Mouse (Mus musculus): ENCODE data around the gene Dus2. TPM values are rescaled to one million over a fixed set of nuclear protein-coding genes. Genes with fewer than 3 reads are reported as not detected.

Dus2 gene
- 26.7 and 27.9 TPM in 2 replicates for polyA plus RNA-seq (2015; fragmentation: Nextera tagmentation; extraction: Ambion mirVana)

- ATAC-seq (ENCODE audit: insufficient number of reproducible peaks, insufficient read depth, low FRiP score, low TSS enrichment, low read depth) = peak; percentile 62; the same call in 1 of the 2 replicates
- WGBS = 11% methylated on average over 15 of the region's 15 CpGs
- Histone ChIP-seq H3K27ac (no peak within 1 kb of the TSS), H3K4me1 (no peaks in the 10 kb centered on the region), H3K27me3 (no peaks in the 10 kb centered on the region), H3K9ac (peak within 1 kb of the TSS; percentile 40; the same call in 1 of the 2 replicates), H3K9me3 (no peaks in the 10 kb centered on the region), H3K4me2 (peak within 1 kb of the TSS; percentile 39), H3K36me3 (no peaks in the 10 kb centered on the region), H3K4me3 (no peak within 1 kb of the TSS)
Measured at GRCm38 (mm10) chr8:105990856-105991387, at the start of gene Dus2. TSS of gene Dus2 (plus strand) at chr8:105991337.

DNA sequence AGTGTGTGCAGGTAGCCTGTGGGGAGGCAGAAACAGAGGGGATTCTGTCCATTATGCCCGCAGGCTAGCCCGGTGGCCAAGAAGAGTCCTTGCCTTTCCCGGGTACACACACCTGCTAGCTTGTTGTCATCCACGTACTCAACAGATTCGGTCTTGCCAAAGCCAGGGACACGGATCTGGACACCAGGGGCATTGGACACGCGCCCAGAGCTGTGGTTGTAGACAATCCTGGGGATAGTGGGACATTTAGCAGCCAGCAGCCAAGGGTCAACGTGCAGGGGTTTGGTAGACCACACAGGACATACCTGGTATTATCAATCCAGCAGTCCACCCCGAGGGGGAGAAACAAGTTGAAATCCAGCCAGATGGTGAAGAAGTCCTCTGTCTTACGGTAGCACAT, 49.1 kb upstream of the Dus2 start:
- no peak overlapping the region for H3K27ac ChIP-seq
- H3K4me3 ChIP-seq = no peak overlapping the region
- H3K9me3 ChIP-seq = no peaks in the 10 kb centered on the region
- H3K27me3 ChIP-seq = no peaks in the 10 kb centered on the region
- H3K9ac ChIP-seq = no peak overlapping the region
- no peak for ATAC-seq (ENCODE audit: insufficient number of reproducible peaks, insufficient read depth, low FRiP score, low TSS enrichment, low read depth)
- H3K36me3 ChIP-seq = peaks cover 69% of the 10 kb centered on the region
- WGBS = 94% methylated on average over 11 of the region's 11 CpGs
- no peak overlapping the region for H3K4me2 ChIP-seq
- peaks cover 9% of the 10 kb centered on the region for H3K4me1 ChIP-seq

DNA sequence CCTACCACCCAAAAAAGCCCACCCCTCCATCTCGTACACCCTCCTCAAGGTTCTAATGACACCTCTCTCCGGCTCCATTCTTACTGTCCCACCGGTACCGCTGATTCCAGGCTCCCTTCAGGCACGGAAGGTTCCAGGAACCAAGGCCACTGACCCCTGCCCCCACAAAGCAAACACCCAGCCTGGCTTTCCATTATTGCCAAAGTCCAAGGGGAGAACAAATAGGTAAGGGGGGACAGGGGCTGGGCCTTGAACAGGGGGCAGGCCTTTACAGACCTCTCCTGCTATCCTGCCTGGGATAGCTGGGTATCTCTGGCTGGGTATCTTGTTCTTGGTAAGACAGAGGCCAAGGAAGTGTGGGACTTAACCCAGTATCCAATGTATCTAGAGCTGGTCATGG, 48.6 kb upstream of the Dus2 start:
- peaks cover 9% of the 10 kb centered on the region for H3K4me1 ChIP-seq
- ATAC-seq (ENCODE audit: insufficient number of reproducible peaks, insufficient read depth, low FRiP score, low TSS enrichment, low read depth) = no peak
- no peak overlapping the region for H3K9ac ChIP-seq
- no peak overlapping the region for H3K27ac ChIP-seq
- peaks cover 74% of the 10 kb centered on the region for H3K36me3 ChIP-seq
- no peak overlapping the region for H3K4me2 ChIP-seq
- H3K9me3 ChIP-seq = no peaks in the 10 kb centered on the region
- WGBS = 95% methylated on average over 5 of the region's 5 CpGs
- H3K4me3 ChIP-seq = no peak overlapping the region
- no peaks in the 10 kb centered on the region for H3K27me3 ChIP-seq

DNA sequence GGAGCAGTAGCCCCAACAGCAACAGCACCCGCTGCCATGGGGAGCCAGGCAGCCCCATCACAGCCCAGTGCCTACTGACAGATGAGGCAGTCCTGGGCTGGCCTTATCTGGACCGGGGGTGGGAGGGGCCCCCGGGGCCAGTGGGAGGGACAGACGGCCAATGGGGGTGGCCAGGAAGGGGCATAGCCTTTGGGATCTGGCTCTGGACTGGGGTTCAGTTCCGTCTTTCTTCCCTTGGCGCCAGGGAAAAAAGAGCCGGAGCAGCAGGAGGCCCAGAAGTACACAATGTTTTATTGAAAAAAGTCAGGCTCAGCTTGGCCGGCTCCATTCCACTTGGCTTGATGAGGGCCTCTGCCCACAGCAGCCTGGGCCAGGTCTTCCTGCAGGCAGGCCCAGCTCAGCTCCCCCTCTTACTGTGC, 47.8 kb upstream of the Dus2 start, which contains the start of gene Lcat:
Gene Lcat, minus strand, starts transcription at position 62 of the 419 bp plus-strand sequence.
- no peak within 1 kb of the TSS for H3K9ac ChIP-seq
- H3K27ac ChIP-seq = no peak within 1 kb of the TSS
- peaks cover 82% of the 10 kb centered on the region for H3K36me3 ChIP-seq
- no peaks in the 10 kb centered on the region for H3K27me3 ChIP-seq
- WGBS = 82% methylated on average over 8 of the region's 8 CpGs
- no peaks in the 10 kb centered on the region for H3K9me3 ChIP-seq
- no peak within 1 kb of the TSS for H3K4me2 ChIP-seq
- H3K4me3 ChIP-seq = no peak within 1 kb of the TSS
- H3K4me1 ChIP-seq = peaks cover 4% of the 10 kb centered on the region
- ATAC-seq (ENCODE audit: insufficient number of reproducible peaks, insufficient read depth, low FRiP score, low TSS enrichment, low read depth) = no peak

- Histone ChIP-seq H3K4me3 (no peak overlapping the region), H3K4me1 (peaks cover 16% of the 10 kb centered on the region), H3K27me3 (no peaks in the 10 kb centered on the region), H3K4me2 (no peak overlapping the region), H3K9ac (no peak overlapping the region), H3K9me3 (no peaks in the 10 kb centered on the region), H3K36me3 (peaks cover 95% of the 10 kb centered on the region), H3K27ac (peak overlapping the region; percentile 17)
- WGBS = 70% methylated on average over 10 of the region's 10 CpGs
- ATAC-seq (ENCODE audit: insufficient number of reproducible peaks, insufficient read depth, low FRiP score, low TSS enrichment, low read depth) = no peak
Measured at GRCm38 (mm10) chr8:105949350-105949749, 41.8 kb upstream of the Dus2 start.

DNA sequence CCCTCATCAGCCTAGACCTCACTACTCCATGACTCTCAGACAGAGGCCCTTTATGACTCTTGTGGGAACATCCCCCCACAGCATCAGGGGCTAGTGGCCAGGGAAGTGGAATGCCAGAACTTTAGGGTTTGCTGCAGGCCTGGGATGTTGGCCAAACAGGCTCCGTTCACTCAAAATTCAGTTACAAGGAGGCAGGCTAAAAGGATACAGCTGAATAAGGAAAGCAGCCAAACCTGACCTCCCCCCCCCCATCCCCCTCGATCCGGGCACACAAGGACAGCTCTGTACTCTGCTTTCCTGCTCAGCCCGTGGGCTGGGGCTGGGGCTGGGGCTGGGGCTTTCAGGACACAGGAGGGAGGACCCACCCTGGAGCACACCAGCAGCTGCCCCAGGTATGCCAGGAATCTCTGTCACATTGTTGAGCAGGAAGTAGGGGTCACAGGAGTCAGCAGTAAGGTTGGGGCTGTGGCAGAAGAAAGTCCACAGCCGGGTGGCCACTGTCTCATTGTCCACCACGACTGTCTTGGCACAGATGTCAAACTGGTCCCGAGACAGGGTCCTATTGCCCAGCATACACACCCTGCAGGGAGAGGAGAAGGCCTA, 40.0 kb upstream of the Dus2 start:
- Histone ChIP-seq H3K9me3 (no peaks in the 10 kb centered on the region), H3K4me2 (0 out of 2 replicates have a peak overlapping the region, but pooled peaks have one; percentile 11), H3K9ac (no peak overlapping the region), H3K4me1 (peaks cover 16% of the 10 kb centered on the region), H3K27ac (peak overlapping the region; percentile 76), H3K4me3 (no peak overlapping the region), H3K36me3 (peaks cover 94% of the 10 kb centered on the region), H3K27me3 (no peaks in the 10 kb centered on the region)
- WGBS = 10% methylated on average over 7 of the region's 7 CpGs
- peak; percentile 75 for ATAC-seq (ENCODE audit: insufficient number of reproducible peaks, insufficient read depth, low FRiP score, low TSS enrichment, low read depth)

DNA sequence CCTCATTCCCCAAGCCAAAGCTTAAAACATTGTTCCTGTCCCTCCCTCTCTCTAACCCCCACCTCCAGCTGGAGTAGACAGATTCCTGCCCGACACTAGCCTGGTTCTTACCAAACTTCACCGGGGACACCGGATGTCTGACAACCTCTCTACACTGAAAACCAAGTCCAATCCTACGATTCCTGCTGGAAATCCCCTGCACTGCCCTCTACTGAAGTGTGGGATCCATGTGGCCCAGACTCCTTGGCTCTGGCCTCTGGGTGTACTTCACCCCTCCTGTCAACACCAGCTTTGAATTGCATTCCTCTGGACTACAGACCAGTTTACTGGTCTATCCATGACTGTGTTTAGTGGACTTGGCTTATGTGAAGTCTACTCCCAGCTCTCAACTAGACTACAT, 34.6 kb upstream of the Dus2 start:
- Histone ChIP-seq H3K36me3 (peaks cover 84% of the 10 kb centered on the region), H3K4me3 (no peak overlapping the region), H3K4me2 (no peak overlapping the region), H3K9me3 (no peaks in the 10 kb centered on the region), H3K4me1 (peaks cover 19% of the 10 kb centered on the region), H3K27me3 (no peaks in the 10 kb centered on the region), H3K9ac (no peak overlapping the region), H3K27ac (no peak overlapping the region)
- WGBS = 92% methylated on average over 4 of the region's 4 CpGs
- ATAC-seq (ENCODE audit: insufficient number of reproducible peaks, insufficient read depth, low FRiP score, low TSS enrichment, low read depth) = no peak

GRCm38 (mm10) chr8:105957813-105958212, 33.3 kb upstream of the Dus2 start:
- H3K4me1 ChIP-seq = peaks cover 18% of the 10 kb centered on the region
- ATAC-seq (ENCODE audit: insufficient number of reproducible peaks, insufficient read depth, low FRiP score, low TSS enrichment, low read depth) = no peak
- H3K4me2 ChIP-seq = no peak overlapping the region
- no peak overlapping the region for H3K9ac ChIP-seq
- WGBS = 70% methylated on average over 4 of the region's 4 CpGs
- no peak overlapping the region for H3K27ac ChIP-seq
- no peaks in the 10 kb centered on the region for H3K27me3 ChIP-seq
- H3K4me3 ChIP-seq = no peak overlapping the region
- H3K9me3 ChIP-seq = no peaks in the 10 kb centered on the region
- peaks cover 76% of the 10 kb centered on the region for H3K36me3 ChIP-seq

DNA sequence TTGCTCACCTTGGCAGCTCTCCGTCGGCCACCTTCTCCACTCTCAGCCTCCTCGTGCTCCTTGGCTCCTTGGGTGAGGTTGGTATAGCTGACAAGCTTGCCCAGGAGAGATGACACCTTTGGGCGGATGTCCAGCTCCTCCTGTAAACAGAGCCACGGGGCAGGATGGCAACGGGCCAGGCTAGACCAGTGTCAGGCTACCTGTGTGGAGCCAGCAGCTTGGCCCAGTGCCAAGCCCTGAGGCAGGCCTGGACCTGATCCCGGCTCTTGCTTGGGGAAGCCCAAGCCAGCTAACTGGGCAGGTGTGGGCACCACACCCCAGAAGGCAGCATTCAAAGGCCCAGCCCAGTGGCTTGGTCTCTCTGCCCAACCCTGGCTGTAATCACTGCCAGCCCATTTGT, 31.8 kb upstream of the Dus2 start:
- Histone ChIP-seq H3K27me3 (no peaks in the 10 kb centered on the region), H3K9ac (no peak overlapping the region), H3K36me3 (peaks cover 61% of the 10 kb centered on the region), H3K4me1 (peaks cover 30% of the 10 kb centered on the region), H3K9me3 (no peaks in the 10 kb centered on the region), H3K4me2 (no peak overlapping the region), H3K4me3 (no peak overlapping the region), H3K27ac (no peak overlapping the region)
- no peak for ATAC-seq (ENCODE audit: insufficient number of reproducible peaks, insufficient read depth, low FRiP score, low TSS enrichment, low read depth)
- WGBS = 76% methylated on average over 7 of the region's 7 CpGs

GRCm38 (mm10) chr8:105961101-105961500, 30.0 kb upstream of the Dus2 start:
- H3K27me3 ChIP-seq = no peaks in the 10 kb centered on the region
- peaks cover 45% of the 10 kb centered on the region for H3K36me3 ChIP-seq
- peaks cover 40% of the 10 kb centered on the region for H3K4me1 ChIP-seq
- no peak overlapping the region for H3K4me2 ChIP-seq
- H3K9ac ChIP-seq = no peak overlapping the region
- H3K27ac ChIP-seq = no peak overlapping the region
- ATAC-seq (ENCODE audit: insufficient number of reproducible peaks, insufficient read depth, low FRiP score, low TSS enrichment, low read depth) = no peak
- no peaks in the 10 kb centered on the region for H3K9me3 ChIP-seq
- no peak overlapping the region for H3K4me3 ChIP-seq
- WGBS = 75% methylated on average over 14 of the region's 14 CpGs

- no peaks in the 10 kb centered on the region for H3K9me3 ChIP-seq
- no peak overlapping the region for H3K9ac ChIP-seq
- 88% methylated on average over 10 of the region's 10 CpGs for WGBS
- ATAC-seq (ENCODE audit: insufficient number of reproducible peaks, insufficient read depth, low FRiP score, low TSS enrichment, low read depth) = no peak
- H3K4me1 ChIP-seq = peaks cover 44% of the 10 kb centered on the region
- peaks cover 41% of the 10 kb centered on the region for H3K36me3 ChIP-seq
- no peak overlapping the region for H3K4me2 ChIP-seq
- H3K4me3 ChIP-seq = no peak overlapping the region
- H3K27ac ChIP-seq = no peak overlapping the region
- no peaks in the 10 kb centered on the region for H3K27me3 ChIP-seq
Measured at GRCm38 (mm10) chr8:105961536-105961935, 29.6 kb upstream of the Dus2 start.
